Mouse (Mus musculus) kidney, postnatal 0 days (tissue): ENCODE results near the gene Ap1g2. TPM values are rescaled to one million over a fixed set of nuclear protein-coding genes. Genes with fewer than 3 reads are reported as not detected.
A peak's percentile ranks its signal among the peaks of the same experiment; 100 is the strongest.

Source experiments
- ATAC-seq: fragments of 200-750 bp; cut with Nextera tagmentation; replicated peaks from 2 replicates; pipeline ENCODE4 v1.8.0; 2017; ENCODE audit warnings: low read depth, moderate number of reproducible peaks, moderate TSS enrichment, moderate library complexity; ENCODE audit not compliant: low FRiP score
- DNase-seq: peaks from one replicate; pipeline ENCODE4 v3.0.0-alpha.2; 2016; ENCODE audit warnings: low spot score
- H3K27ac ChIP-seq: fragments of 300-500 bp; sonication (generic); 2 replicates; pipeline ENCODE4 v1.5.1; 2014; ENCODE audit warnings: mild to moderate bottlenecking
- H3K27me3 ChIP-seq: fragments of 300-500 bp; sonication (generic); 2 replicates; pipeline ENCODE4 v1.6.1; 2014; ENCODE audit warnings: low read length, mixed read lengths; ENCODE audit not compliant: insufficient read depth
- H3K36me3 ChIP-seq: fragments of 300-500 bp; sonication (generic); 2 replicates; pipeline ENCODE4 v1.6.1; 2014; ENCODE audit warnings: low read length, mixed read lengths; ENCODE audit not compliant: insufficient read depth
- H3K4me1 ChIP-seq: fragments of 300-500 bp; sonication (generic); replicated peaks from 2 replicates; pipeline ENCODE4 v1.6.1; 2014; ENCODE audit warnings: antibody characterized with exemption, low read length, mixed read lengths; ENCODE audit not compliant: insufficient read depth
- H3K4me2 ChIP-seq: fragments of 300-500 bp; sonication (generic); 2 replicates; pipeline ENCODE4 v1.6.1; 2014; ENCODE audit warnings: mild to moderate bottlenecking, low read length, moderate library complexity, mixed read lengths
- H3K4me3 ChIP-seq: fragments of 300-500 bp; sonication (generic); replicated peaks from 2 replicates; pipeline ENCODE4 v1.5.1; 2014; ENCODE audit warnings: low read depth, low read length
- H3K9ac ChIP-seq: fragments of 300-500 bp; sonication (generic); 2 replicates; pipeline ENCODE4 v1.6.1; 2014; ENCODE audit warnings: low read depth, low read length
- H3K9me3 ChIP-seq: fragments of 300-500 bp; sonication (generic); replicated peaks from 2 replicates; pipeline ENCODE4 v1.6.1; 2016; ENCODE audit warnings: low read length, inconsistent platforms, mixed read lengths
- CTCF ChIP-seq: IDR thresholded peaks from 2 replicates; pipeline ENCODE4 v1.5.1; 2016; ENCODE audit warnings: antibody characterized with exemption, low read depth, mild to moderate bottlenecking, moderate library complexity
- WGBS: fragments of 180-500 bp; shearing (Covaris S2); extraction: QIAGEN DNeasy Blood & Tissue Kit; methylation state at CpG from one replicate; pipeline ENCODE4 v1.1.7; 2014; 5-methylcytosine and 5-hydroxymethylcytosine counted together
- polyA plus RNA-seq: library from polyadenylated mRNA; unstranded; fragments of >200 nt; fragmentation: Nextera tagmentation; extraction: Ambion mirVana; gene quantifications from 2 replicates; pipeline ENCODE4 v1.2.1, GENCODE M21; 2015

The Ap1g2 gene
- 15.8 and 16.8 TPM in 2 replicates for polyA plus RNA-seq

DNA sequence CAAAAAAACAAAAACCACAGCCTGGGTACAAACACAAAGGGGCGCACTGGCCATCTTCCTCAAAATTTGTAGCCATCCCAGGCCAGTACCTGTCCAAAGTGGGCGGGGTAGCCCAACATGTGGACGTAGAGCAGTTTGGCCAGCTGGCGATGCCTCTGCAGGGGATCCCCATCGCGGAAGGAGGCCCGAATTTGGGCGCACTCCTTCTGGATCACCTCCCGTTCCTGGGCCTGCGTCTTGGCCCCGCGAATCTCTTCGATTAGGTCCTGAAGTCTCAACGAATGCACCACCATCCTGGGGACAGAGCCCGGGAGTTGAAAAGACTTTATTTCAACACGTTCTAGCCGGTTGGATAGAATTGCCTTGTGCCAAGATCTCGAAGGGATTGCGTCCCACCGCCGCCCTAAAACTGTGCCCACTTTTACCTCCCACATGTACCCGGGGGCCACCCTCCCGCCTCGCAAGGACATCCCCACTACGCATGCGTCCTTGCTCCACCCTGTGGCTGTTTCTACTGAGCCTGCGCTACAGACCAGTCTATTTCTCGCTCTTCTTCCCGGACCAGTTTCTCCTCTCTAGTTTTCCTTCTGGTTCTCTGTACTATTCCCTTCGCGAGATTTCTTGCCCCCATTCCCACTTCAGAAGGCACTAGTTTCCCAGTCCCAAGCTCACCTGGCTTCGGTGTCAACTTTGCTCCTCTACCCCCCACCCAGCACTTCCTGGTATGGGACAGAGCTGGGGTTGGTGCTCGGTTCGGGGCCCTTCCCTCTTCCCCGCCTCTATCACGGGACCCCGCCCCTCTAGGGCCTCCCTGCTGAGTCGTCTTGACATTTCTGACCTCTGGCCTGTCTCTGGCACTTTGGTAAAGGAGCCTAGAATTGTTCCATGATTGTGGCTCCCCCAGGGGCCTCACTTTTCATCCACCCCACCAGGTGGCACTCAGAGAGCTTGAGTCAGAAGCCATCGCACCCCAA, at the start of gene Ap1g2:
Gene Ap1g2, minus strand, starts transcription at position 758 of the 974 bp plus-strand sequence.
- peaks cover 15% of the 10 kb centered on the region for H3K27me3 ChIP-seq
- 0 out of 2 replicates have a peak, but pooled peaks cover under 1% of the 10 kb centered on the region for H3K36me3 ChIP-seq
- H3K4me2 ChIP-seq = peak within 1 kb of the TSS; percentile 80
- ATAC-seq = peak; percentile 58; the same call in 1 of the 2 replicates
- 0 out of 2 replicates have a peak, but pooled peaks cover 8% of the 10 kb centered on the region for H3K4me1 ChIP-seq
- no peaks in the 10 kb centered on the region for H3K9me3 ChIP-seq
- peak; percentile 88 for DNase-seq
- H3K4me3 ChIP-seq = peak within 1 kb of the TSS; percentile 48
- H3K9ac ChIP-seq = peak within 1 kb of the TSS; percentile 49; the same call in 1 of the 2 replicates
- TF ChIP-seq CTCF = peak; percentile 31; the same call in 1 of the 2 replicates
- peak within 1 kb of the TSS; percentile 32 for H3K27ac ChIP-seq
- WGBS = under 1% methylated on average over 39 of the region's 39 CpGs

DNA sequence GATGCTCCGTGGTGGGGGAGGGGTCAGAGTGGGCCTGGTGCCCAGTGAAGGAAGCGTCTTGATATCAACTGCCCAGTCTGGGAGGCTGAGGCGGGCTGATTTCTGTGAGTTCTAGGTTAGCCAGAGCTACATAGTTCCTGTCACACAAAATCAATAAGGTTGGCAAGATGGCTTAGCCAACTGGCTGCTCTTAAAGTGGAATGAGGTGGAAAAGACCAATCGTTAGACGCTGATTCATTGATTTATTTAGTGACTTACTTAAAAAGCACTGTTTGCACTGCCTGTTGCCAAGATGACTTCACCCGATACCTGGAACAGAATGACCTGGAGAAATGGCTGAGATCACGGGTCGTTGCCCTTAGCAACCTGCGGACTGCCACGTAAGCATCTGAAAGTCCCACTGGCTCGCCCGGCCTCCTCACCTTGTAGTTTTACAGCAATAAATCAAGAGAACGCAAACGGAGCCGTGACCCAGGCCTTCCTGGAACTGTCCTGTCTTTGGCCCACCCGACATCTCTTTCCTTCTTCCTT, 46.6 kb upstream of the Ap1g2 start:
- Histone ChIP-seq H3K36me3 (no peaks in the 10 kb centered on the region), H3K27ac (no peak overlapping the region), H3K4me1 (no peaks in the 10 kb centered on the region), H3K9me3 (no peaks in the 10 kb centered on the region), H3K4me3 (no peak overlapping the region), H3K9ac (no peak overlapping the region), H3K4me2 (no peak overlapping the region), H3K27me3 (no peaks in the 10 kb centered on the region)
- no peak for ATAC-seq
- 69% methylated on average over 16 of the region's 16 CpGs for WGBS
- TF ChIP-seq CTCF = no peak
- DNase-seq = no peak

DNA sequence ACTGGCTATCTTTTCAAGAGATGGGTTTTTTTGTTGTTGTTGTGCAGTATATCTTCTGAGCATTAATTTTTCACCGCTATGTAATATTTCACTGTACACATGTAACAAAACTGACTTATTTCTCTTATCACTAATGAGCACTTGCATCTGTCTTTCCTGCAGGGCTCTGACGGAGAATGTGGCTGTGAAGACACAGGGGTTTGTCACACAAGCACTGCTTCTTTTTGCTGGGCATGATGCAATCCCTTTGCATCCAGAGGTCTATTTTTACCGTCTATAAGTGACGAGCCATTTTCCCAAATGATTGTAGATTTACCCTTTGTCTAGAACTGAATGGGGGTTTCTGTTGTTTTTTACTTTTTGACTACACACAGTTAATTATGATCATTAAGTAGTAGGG, 45.8 kb upstream of the Ap1g2 start:
- no peaks in the 10 kb centered on the region for H3K4me1 ChIP-seq
- WGBS = 87% methylated on average over 4 of the region's 4 CpGs
- no peaks in the 10 kb centered on the region for H3K9me3 ChIP-seq
- DNase-seq (no peak), ATAC-seq (no peak)
- TF ChIP-seq CTCF = no peak
- no peak overlapping the region for H3K9ac ChIP-seq
- H3K27me3 ChIP-seq = no peaks in the 10 kb centered on the region
- H3K4me3 ChIP-seq = no peak overlapping the region
- no peak overlapping the region for H3K4me2 ChIP-seq
- no peak overlapping the region for H3K27ac ChIP-seq
- H3K36me3 ChIP-seq = no peaks in the 10 kb centered on the region

DNA sequence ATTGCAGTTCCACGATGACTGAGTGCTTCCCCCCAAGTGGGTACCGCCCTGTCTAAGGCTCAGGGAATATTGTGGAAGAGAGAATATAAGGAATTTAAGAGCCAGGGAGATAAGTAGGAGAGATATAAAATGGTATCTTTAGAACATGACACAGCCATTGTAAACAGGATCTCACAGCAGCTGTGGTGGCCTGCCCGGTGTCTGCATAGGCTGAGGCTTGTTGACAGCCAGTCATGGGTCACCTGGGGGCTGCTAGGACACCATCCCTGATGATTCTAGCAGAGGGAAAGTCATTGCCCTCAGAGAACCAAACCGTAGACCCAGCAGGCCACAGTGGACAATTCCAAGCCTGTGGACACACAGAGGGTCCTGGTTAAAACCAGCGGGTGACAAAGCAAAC, 44.6 kb upstream of the Ap1g2 start:
- TF ChIP-seq CTCF = no peak
- Histone ChIP-seq H3K9me3 (no peaks in the 10 kb centered on the region), H3K36me3 (no peaks in the 10 kb centered on the region), H3K4me2 (no peak overlapping the region), H3K9ac (no peak overlapping the region), H3K27me3 (no peaks in the 10 kb centered on the region), H3K4me3 (no peak overlapping the region), H3K4me1 (no peaks in the 10 kb centered on the region), H3K27ac (no peak overlapping the region)
- DNase-seq = no peak
- no peak for ATAC-seq
- WGBS = 69% methylated on average over 5 of the region's 5 CpGs

DNA sequence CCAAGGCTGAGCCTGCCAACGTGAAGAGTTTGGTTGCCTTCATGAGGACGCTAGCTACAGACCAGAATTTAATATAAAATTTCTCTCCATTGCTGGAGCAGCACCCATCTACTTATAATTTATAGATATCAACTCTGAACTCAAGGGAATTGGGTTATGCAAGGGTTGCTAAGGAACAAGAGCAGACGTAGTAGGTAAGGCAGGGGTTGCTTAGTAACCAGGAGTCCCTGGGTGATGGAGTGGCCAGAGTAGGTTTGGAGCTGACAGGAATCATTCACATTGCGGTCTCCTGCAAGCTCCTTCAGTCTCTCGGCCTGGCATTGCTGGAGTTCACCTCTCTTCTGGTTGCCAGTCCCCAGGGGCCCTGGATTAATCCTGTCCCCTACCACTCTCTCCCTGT, 42.6 kb upstream of the Ap1g2 start:
- Histone ChIP-seq H3K9me3 (no peaks in the 10 kb centered on the region), H3K27me3 (no peaks in the 10 kb centered on the region), H3K4me1 (no peaks in the 10 kb centered on the region), H3K4me2 (no peak overlapping the region), H3K9ac (no peak overlapping the region), H3K27ac (no peak overlapping the region), H3K4me3 (no peak overlapping the region), H3K36me3 (no peaks in the 10 kb centered on the region)
- TF ChIP-seq CTCF = no peak
- ATAC-seq (no peak), DNase-seq (no peak)
- WGBS = 73% methylated on average over 5 of the region's 5 CpGs

DNA sequence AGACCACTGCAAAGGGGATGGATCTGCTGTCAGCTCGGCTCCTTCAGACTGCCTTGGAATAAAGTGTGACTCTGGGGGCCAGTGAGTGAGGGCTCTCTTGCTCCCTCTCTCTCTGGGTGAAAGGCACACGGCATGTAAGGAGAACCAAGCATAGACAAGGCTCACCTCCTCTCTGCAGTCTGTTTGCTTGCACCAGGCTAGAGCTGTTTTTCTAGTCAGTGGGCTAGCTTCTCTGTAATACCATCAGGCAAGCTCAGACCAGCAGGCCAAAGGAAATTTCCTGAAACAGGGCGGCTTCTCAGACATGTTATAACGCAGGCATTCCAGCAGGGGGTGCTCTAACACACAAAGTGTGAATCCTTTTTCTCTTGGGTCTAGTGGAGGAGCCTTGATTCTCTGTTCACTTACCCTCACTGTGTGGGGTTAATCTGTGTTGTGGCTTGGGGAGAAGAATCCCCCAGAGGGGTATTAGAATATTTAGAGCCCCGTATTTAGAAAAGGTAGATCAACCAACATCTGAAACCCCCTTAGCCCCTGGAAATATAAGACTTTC, 42.0 kb upstream of the Ap1g2 start:
- 24% methylated on average over 5 of the region's 5 CpGs for WGBS
- H3K4me2 ChIP-seq = no peak overlapping the region
- no peak overlapping the region for H3K9ac ChIP-seq
- H3K36me3 ChIP-seq = no peaks in the 10 kb centered on the region
- no peaks in the 10 kb centered on the region for H3K9me3 ChIP-seq
- H3K27me3 ChIP-seq = no peaks in the 10 kb centered on the region
- no peaks in the 10 kb centered on the region for H3K4me1 ChIP-seq
- DNase-seq (peak; percentile 79), ATAC-seq (no peak)
- H3K27ac ChIP-seq = no peak overlapping the region
- H3K4me3 ChIP-seq = no peak overlapping the region
- peak; percentile 91 for TF ChIP-seq CTCF
